Mouse (Mus musculus) testis, adult 2 months (tissue): ENCODE results near the gene Gab2.

Source experiments
- CTCF ChIP-seq: fragments of 200-500 bp; IDR thresholded peaks from 2 replicates; pipeline ENCODE4 v1.5.1; 2012; ENCODE audit warnings: low read depth, mild to moderate bottlenecking, inconsistent platforms, low read length, moderate library complexity; ENCODE audit not compliant: control insufficient read depth, insufficient read depth, insufficient replicate concordance
- POLR2A ChIP-seq: fragments of 200-500 bp; IDR thresholded peaks from 2 replicates; pipeline ENCODE4 v1.6.1; 2012; ENCODE audit warnings: low read depth, mild to moderate bottlenecking, inconsistent platforms, low read length, moderate library complexity; ENCODE audit not compliant: control insufficient read depth

DNA sequence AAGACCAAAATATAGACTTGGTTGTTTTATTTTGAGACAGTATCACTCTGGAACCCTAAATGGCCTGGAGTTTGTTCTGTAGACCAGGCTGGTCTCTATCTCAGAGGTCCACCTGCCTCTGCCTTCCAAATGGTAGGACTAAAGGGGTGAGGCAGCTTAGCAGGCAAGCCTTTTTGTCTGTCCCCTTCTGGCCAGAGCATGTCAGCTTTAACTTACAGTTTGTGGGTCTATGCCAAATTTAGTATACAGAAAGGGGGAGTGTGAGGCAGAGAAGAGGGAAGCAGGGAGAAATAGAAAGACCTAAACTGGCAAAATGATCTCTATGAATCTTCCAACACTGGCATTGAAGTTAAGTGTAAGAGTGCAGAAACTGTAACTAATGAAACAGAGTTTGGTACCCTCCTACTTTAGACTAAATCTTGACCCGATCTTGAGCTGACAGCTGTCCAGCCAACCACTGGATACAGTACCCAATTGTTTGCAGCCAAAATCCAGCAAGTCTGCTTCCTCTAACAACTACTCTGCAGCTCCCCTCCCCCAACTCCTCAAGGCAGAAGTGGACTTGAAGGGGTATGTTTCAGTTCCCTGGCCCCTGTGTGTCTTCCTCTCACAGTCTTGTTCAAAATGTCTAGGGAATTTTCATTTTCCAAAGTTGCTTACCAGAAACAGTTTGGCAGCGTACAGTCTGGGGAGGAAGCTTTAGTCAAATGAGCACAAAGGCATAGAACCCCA is 73.5 kb downstream of the Gab2 start:
- no peak for TF ChIP-seq CTCF
- TF ChIP-seq POLR2A = no peak
